Mouse (Mus musculus): ENCODE results near the gene Lypd6b.

- TF ChIP-seq CTCF (IDR thresholded peaks at IDR 0.05; ENCODE audit: low read depth, low read length) (no peak), POLR2A (IDR thresholded peaks at IDR 0.05; ENCODE audit: extremely low read depth, insufficient read depth, low read length) (no peak)
These were observed 82.5 kb downstream of the Lypd6b start for GRCm38 (mm10) chr2:49869782-49870514.
